Mouse (Mus musculus) intestine, embryonic 16.5 days (tissue): ENCODE measurements at regions not wholly inside any gene's neighbourhood (a gene's known extent, or its start where the extent isn't known, plus 50 kb on each side); places are given as distances from the start of the nearest gene placed in this dataset.
"Not testable (repeated sequence)": the region's sequence is repeated elsewhere in the genome, so short reads cannot be mapped to it uniquely, and the experiment has no call there.

ENCODE experiments used
- ATAC-seq: fragments of 200-750 bp; cut with Nextera tagmentation; 2 replicates; pipeline ENCODE4 v1.8.0; 2017; ENCODE audit warnings: moderate TSS enrichment, moderate library complexity
- H3K27ac ChIP-seq: fragments of 300-500 bp; sonication (generic); 2 replicates; pipeline ENCODE4 v1.5.1; 2014; ENCODE audit warnings: mild to moderate bottlenecking, low read length
- H3K27me3 ChIP-seq: fragments of 300-500 bp; sonication (generic); replicated peaks from 2 replicates; pipeline ENCODE4 v1.6.1; 2014; ENCODE audit warnings: low read length, control low read depth, mixed read lengths; ENCODE audit not compliant: control insufficient read depth, insufficient read depth
- H3K36me3 ChIP-seq: fragments of 300-500 bp; sonication (generic); 2 replicates; pipeline ENCODE4 v1.6.1; 2014; ENCODE audit warnings: low read length, control low read depth; ENCODE audit not compliant: control insufficient read depth, insufficient read depth
- H3K4me1 ChIP-seq: fragments of 300-500 bp; sonication (generic); 2 replicates; pipeline ENCODE4 v1.6.1; 2014; ENCODE audit warnings: low read length, control low read depth, mixed read lengths; ENCODE audit not compliant: control insufficient read depth, insufficient read depth
- H3K4me2 ChIP-seq: fragments of 300-500 bp; sonication (generic); 2 replicates; pipeline ENCODE4 v1.6.1; 2014; ENCODE audit warnings: low read depth, low read length, control low read depth
- H3K4me3 ChIP-seq: fragments of 300-500 bp; sonication (generic); 2 replicates; pipeline ENCODE4 v1.5.1; 2014; ENCODE audit warnings: mild to moderate bottlenecking, low read length
- H3K9ac ChIP-seq: fragments of 300-500 bp; sonication (generic); 2 replicates; pipeline ENCODE4 v1.6.1; 2014; ENCODE audit warnings: low read depth, low read length
- H3K9me3 ChIP-seq: fragments of 300-500 bp; sonication (generic); 2 replicates; pipeline ENCODE4 v1.6.1; 2016; ENCODE audit warnings: low read length, control low read depth; ENCODE audit not compliant: control insufficient read depth
- WGBS: fragments of 180-500 bp; shearing (Covaris S2); extraction: QIAGEN DNeasy Blood & Tissue Kit; methylation state at CpG from one replicate; pipeline ENCODE4 v1.1.7; 2014; 5-methylcytosine and 5-hydroxymethylcytosine counted together

GRCm38 (mm10) chr2:63580489-63581139 lies 396.5 kb upstream of the Kcnh7 start:
- Histone ChIP-seq H3K27me3 (no peaks in the 10 kb centered on the region), H3K4me3 (no peak overlapping the region), H3K9me3 (no peaks in the 10 kb centered on the region), H3K36me3 (no peaks in the 10 kb centered on the region), H3K27ac (no peak overlapping the region), H3K4me1 (no peaks in the 10 kb centered on the region), H3K9ac (no peak overlapping the region), H3K4me2 (no peak overlapping the region)
- 43% methylated on average over 4 of the region's 4 CpGs for WGBS
- peak; percentile 33; the same call in 1 of the 2 replicates for ATAC-seq

- Histone ChIP-seq H3K27ac (no peak overlapping the region), H3K4me1 (no peaks in the 10 kb centered on the region), H3K27me3 (no peaks in the 10 kb centered on the region), H3K4me2 (no peak overlapping the region), H3K36me3 (no peaks in the 10 kb centered on the region), H3K9ac (no peak overlapping the region), H3K9me3 (no peaks in the 10 kb centered on the region), H3K4me3 (no peak overlapping the region)
- no peak for ATAC-seq
- WGBS: 71% methylated on average over 5 of the region's 5 CpGs
Measured at GRCm38 (mm10) chr2:63575172-63575571, 391.1 kb upstream of the Kcnh7 start.

- H3K4me2 ChIP-seq: no peak overlapping the region
- H3K9ac ChIP-seq: no peak overlapping the region
- WGBS: 38% methylated on average over 4 of the region's 4 CpGs
- H3K27me3 ChIP-seq: no peaks in the 10 kb centered on the region
- no peak overlapping the region for H3K4me3 ChIP-seq
- no peaks in the 10 kb centered on the region for H3K4me1 ChIP-seq
- no peaks in the 10 kb centered on the region for H3K36me3 ChIP-seq
- H3K27ac ChIP-seq: no peak overlapping the region
- no peak for ATAC-seq
- no peaks in the 10 kb centered on the region for H3K9me3 ChIP-seq
Measured at GRCm38 (mm10) chr2:63574008-63574703, 390.1 kb upstream of the Kcnh7 start.

- Histone ChIP-seq H3K4me1 (no peaks in the 10 kb centered on the region), H3K4me2 (no peak overlapping the region), H3K27me3 (no peaks in the 10 kb centered on the region), H3K4me3 (no peak overlapping the region), H3K36me3 (no peaks in the 10 kb centered on the region), H3K9me3 (no peaks in the 10 kb centered on the region), H3K27ac (no peak overlapping the region), H3K9ac (no peak overlapping the region)
- 49% methylated on average over 9 of the region's 9 CpGs for WGBS
- ATAC-seq: no peak
Measured at GRCm38 (mm10) chr2:63573015-63573807, 389.1 kb upstream of the Kcnh7 start.

GRCm38 (mm10) chr2:63556858-63557419 lies 372.9 kb upstream of the Kcnh7 start:
- no peak overlapping the region for H3K4me2 ChIP-seq
- 66% methylated on average over 3 of the region's 3 CpGs for WGBS
- no peak overlapping the region for H3K9ac ChIP-seq
- H3K36me3 ChIP-seq: no peaks in the 10 kb centered on the region
- no peaks in the 10 kb centered on the region for H3K4me1 ChIP-seq
- no peaks in the 10 kb centered on the region for H3K9me3 ChIP-seq
- no peak overlapping the region for H3K4me3 ChIP-seq
- no peak for ATAC-seq
- H3K27ac ChIP-seq: no peak overlapping the region
- no peaks in the 10 kb centered on the region for H3K27me3 ChIP-seq

- not testable (repeated sequence) for H3K4me3 ChIP-seq, H3K36me3 ChIP-seq, H3K27ac ChIP-seq, ATAC-seq, H3K4me1 ChIP-seq, H3K9ac ChIP-seq, H3K4me2 ChIP-seq, H3K27me3 ChIP-seq, H3K9me3 ChIP-seq
Measured at GRCm38 (mm10) chr2:63541836-63542235, 357.7 kb upstream of the Kcnh7 start.

- Histone ChIP-seq H3K9me3 (no peaks in the 10 kb centered on the region), H3K4me1 (no peaks in the 10 kb centered on the region), H3K36me3 (no peaks in the 10 kb centered on the region), H3K27ac (no peak overlapping the region), H3K4me2 (no peak overlapping the region), H3K4me3 (no peak overlapping the region), H3K9ac (no peak overlapping the region), H3K27me3 (no peaks in the 10 kb centered on the region)
- ATAC-seq: no peak
- WGBS: 93% methylated on average over 2 of the region's 2 CpGs
Measured at GRCm38 (mm10) chr2:63518534-63518933, 334.4 kb upstream of the Kcnh7 start.

GRCm38 (mm10) chr2:63513554-63514226 lies 329.6 kb upstream of the Kcnh7 start:
- Histone ChIP-seq H3K27ac (no peak overlapping the region), H3K27me3 (no peaks in the 10 kb centered on the region), H3K4me3 (no peak overlapping the region), H3K4me1 (no peaks in the 10 kb centered on the region), H3K4me2 (no peak overlapping the region), H3K9ac (no peak overlapping the region), H3K36me3 (no peaks in the 10 kb centered on the region), H3K9me3 (no peaks in the 10 kb centered on the region)
- ATAC-seq: no peak
- 76% methylated on average over 1 of the region's 1 CpGs for WGBS

GRCm38 (mm10) chr2:63503939-63504338 lies 319.9 kb upstream of the Kcnh7 start:
- 9% methylated on average over 3 of the region's 3 CpGs for WGBS
- Histone ChIP-seq H3K27me3 (no peaks in the 10 kb centered on the region), H3K27ac (no peak overlapping the region), H3K4me2 (no peak overlapping the region), H3K36me3 (no peaks in the 10 kb centered on the region), H3K4me1 (no peaks in the 10 kb centered on the region), H3K4me3 (no peak overlapping the region), H3K9me3 (no peaks in the 10 kb centered on the region), H3K9ac (no peak overlapping the region)
- ATAC-seq: no peak
